Mouse (Mus musculus): ENCODE data around the gene Senp2. TPM values are rescaled to one million over a fixed set of nuclear protein-coding genes. Genes with fewer than 3 reads are reported as not detected.

Senp2 gene
- polyA plus RNA-seq, 1 experiment from 2014 or later = 35.2 TPM

DNA sequence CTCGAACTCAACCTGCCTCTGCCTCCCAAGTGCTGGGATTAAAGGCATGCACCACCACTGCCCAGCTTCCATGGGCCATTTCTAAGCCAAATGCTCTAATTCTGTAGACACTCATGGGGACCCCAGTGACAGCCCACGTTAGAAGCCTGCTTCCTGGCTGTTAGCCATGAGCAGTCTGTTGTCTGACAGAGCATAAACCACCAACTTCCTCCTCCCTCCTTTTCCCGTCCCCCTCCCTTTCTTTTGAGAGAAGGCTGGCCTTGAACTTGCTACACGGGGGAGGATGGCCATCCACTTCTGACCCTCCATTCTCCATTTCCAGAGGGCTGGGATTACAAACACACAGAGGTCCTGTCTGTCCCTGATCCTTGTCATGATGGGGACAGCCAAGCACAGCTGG, 53.0 kb downstream of the Senp2 start:
- peaks cover 12% of the 10 kb centered on the region; the same call in 1 of the 2 replicates for H3K36me3 ChIP-seq

DNA sequence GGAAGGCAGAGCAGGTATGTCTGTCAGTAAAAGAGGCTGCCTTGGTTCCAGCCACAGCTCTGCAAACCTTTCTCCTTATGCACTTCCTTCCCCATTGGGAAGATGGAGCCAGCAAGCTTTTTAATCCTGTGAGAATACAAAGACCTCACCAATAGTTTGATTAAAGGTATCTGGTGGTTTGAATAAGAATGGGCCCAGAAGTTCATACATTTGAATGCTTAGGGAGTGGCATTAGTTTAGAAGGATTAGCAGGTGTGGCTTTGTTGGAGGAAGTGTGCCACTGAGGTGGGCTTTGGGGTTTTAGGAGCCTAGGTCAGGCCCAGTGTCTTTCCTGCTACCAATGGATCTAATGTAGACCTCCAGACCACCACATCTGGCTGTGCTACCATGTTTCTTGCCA, 56.3 kb downstream of the Senp2 start:
- ATAC-seq (ENCODE audit: low read depth) = no peak
- peaks cover 16% of the 10 kb centered on the region; the same call in 1 of the 2 replicates for H3K36me3 ChIP-seq

More for the DNA sequence above, 53.0 kb downstream of the Senp2 start:
- Histone ChIP-seq H3K27me3 (no peaks in the 10 kb centered on the region), H3K9me3 (replicated peaks) (no peaks in the 10 kb centered on the region), H3K9ac (no peak overlapping the region), H3K4me1 (replicated peaks) (peaks cover 12% of the 10 kb centered on the region), H3K4me3 (replicated peaks) (no peak overlapping the region), H3K27ac (no peak overlapping the region), H3K4me2 (no peak overlapping the region)
- ATAC-seq (ENCODE audit: low read depth) (no peak), DNase-seq (no peak)
- WGBS (ENCODE audit: insufficient replicate concordance) = 30% methylated on average over 4 of the region's 4 CpGs

DNA sequence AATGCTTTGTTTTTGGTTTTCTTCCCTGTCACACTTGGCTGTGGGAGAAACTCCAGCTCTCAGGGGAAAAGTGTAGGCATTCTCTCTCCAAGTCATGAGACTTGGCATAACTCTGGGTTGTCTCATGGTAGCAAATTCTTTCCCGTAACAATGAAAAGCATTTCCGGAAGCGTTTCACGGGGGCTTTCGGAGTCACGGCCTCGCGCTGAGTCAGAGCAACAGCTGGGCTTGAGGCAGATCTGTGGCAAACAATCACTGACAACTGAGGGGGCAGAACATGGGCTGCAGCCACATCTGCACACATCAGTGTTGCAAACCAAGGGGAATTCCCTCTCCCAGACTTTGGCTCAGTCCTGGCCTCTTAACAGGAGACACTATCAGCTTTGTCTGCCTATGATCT, 58.1 kb downstream of the Senp2 start:
- 86% methylated on average over 8 of the region's 8 CpGs for WGBS (ENCODE audit: insufficient replicate concordance)
- H3K36me3 ChIP-seq = peaks cover 12% of the 10 kb centered on the region; the same call in 1 of the 2 replicates
- DNase-seq = no peak

More for the DNA sequence above, 56.3 kb downstream of the Senp2 start:
- peaks cover 8% of the 10 kb centered on the region; the same call in 1 of the 2 replicates for H3K4me1 ChIP-seq (replicated peaks)
- no peak overlapping the region for H3K4me3 ChIP-seq (replicated peaks)
- no peak overlapping the region for H3K4me2 ChIP-seq
- H3K27me3 ChIP-seq = no peaks in the 10 kb centered on the region
- H3K9ac ChIP-seq = no peak overlapping the region
- no peak for DNase-seq
- H3K9me3 ChIP-seq (replicated peaks) = no peaks in the 10 kb centered on the region
- H3K27ac ChIP-seq = no peak overlapping the region

DNA sequence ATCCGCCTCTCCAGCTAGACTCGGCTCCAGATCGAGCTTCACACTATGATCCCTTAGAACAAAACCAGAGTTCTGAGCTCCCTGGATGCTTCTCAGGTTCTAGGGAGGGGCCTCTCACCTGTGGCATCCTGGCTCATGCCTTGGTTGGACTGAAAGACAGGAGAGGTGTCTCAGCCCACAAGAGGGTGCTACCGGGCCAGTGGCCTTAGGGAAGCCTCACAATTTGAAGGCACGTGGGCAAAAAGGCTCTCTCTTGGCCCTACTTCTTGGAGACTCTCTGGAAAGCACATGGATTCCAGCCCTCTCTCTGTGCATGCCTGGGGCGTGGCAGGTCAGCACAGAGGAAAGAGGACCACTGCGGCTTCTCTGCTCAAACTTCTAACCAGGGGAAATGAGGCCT, 62.1 kb downstream of the Senp2 start:
- H3K27me3 ChIP-seq = no peaks in the 10 kb centered on the region
- no peak overlapping the region for H3K9ac ChIP-seq
- H3K36me3 ChIP-seq = 0 out of 2 replicates have a peak, but pooled peaks cover 12% of the 10 kb centered on the region
- no peak for DNase-seq
- no peak overlapping the region for H3K4me3 ChIP-seq (replicated peaks)
- no peaks in the 10 kb centered on the region for H3K4me1 ChIP-seq (replicated peaks)
- H3K4me2 ChIP-seq = no peak overlapping the region
- WGBS (ENCODE audit: insufficient replicate concordance) = 72% methylated on average over 7 of the region's 7 CpGs
- no peak overlapping the region for H3K27ac ChIP-seq
- H3K9me3 ChIP-seq (replicated peaks) = no peaks in the 10 kb centered on the region
- ATAC-seq (ENCODE audit: low read depth) = no peak

More for the DNA sequence above, 58.1 kb downstream of the Senp2 start:
- H3K9me3 ChIP-seq (replicated peaks) = no peaks in the 10 kb centered on the region
- H3K27ac ChIP-seq = no peak overlapping the region
- no peak overlapping the region for H3K4me2 ChIP-seq
- ATAC-seq (ENCODE audit: low read depth) = no peak
- H3K27me3 ChIP-seq = no peaks in the 10 kb centered on the region
- H3K4me3 ChIP-seq (replicated peaks) = no peak overlapping the region
- no peak overlapping the region for H3K9ac ChIP-seq
- H3K4me1 ChIP-seq (replicated peaks) = no peaks in the 10 kb centered on the region

DNA sequence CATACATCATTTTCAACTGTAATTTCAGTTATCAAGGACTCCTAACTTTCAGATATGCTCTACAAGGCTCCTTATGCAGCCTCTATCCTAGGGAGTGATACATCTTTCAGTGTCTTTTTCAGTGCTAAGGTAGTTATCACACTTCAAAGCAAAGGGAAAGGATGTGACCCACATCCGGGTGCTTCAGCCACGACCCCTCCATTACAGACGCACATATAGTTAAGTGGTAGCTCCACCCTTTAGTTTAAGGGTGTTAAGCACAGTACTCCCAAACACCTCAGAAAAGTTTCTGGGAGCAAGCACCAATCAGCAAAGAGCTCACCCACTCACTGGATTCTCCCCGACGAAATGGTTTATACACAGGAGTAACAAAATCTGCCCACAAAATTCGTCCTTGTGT, 65.8 kb downstream of the Senp2 start:
- Histone ChIP-seq H3K4me3 (replicated peaks) (no peak overlapping the region), H3K27ac (no peak overlapping the region), H3K4me2 (no peak overlapping the region), H3K36me3 (peaks cover 3% of the 10 kb centered on the region; the same call in 1 of the 2 replicates), H3K9me3 (replicated peaks) (no peaks in the 10 kb centered on the region), H3K9ac (no peak overlapping the region), H3K4me1 (replicated peaks) (no peaks in the 10 kb centered on the region), H3K27me3 (no peaks in the 10 kb centered on the region)
- WGBS (ENCODE audit: insufficient replicate concordance) = 72% methylated on average over 6 of the region's 6 CpGs
- DNase-seq (no peak), ATAC-seq (ENCODE audit: low read depth) (no peak)

DNA sequence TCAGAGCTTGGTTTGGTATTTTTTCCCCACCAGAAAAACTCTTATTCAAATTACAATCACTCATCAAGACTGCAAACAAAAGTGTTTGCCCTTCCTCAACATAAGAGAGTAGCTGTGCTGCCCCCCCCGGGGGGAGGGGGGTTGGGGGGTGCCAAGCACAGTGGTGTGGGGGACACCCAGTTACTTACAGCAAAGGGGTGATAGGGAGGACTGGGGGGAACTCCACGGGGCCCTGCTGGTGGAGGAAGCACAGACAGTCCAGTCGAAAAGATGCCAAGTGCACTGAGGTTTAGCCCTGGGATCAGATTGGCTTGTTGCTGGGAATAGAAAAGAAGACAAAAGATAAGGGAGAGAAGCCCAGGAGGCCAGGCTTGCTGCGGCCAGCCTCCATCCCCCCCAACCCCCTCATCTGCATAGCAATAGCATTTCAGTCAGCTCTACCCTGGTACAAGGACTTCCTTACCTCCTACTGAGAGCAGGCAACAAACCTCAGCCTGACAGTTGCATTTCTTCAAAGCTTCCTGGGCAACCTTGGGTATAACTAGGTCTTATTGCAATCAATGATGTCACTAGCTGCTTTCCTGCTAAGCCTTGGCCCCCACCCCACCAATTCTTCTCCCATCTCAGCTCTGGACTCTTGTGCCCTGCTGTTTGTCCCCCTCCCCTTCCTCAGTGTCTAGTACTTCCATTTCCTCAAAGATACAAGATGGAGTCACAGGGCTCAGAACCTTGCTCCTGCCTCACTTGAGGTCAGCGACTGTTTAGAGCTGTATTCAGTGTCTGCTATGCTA, 66.7 kb downstream of the Senp2 start:
- Histone ChIP-seq H3K27me3 (no peaks in the 10 kb centered on the region), H3K36me3 (peaks cover 3% of the 10 kb centered on the region; the same call in 1 of the 2 replicates), H3K4me2 (no peak overlapping the region), H3K27ac (no peak overlapping the region), H3K9me3 (replicated peaks) (no peaks in the 10 kb centered on the region), H3K4me3 (replicated peaks) (no peak overlapping the region), H3K4me1 (replicated peaks) (no peaks in the 10 kb centered on the region), H3K9ac (no peak overlapping the region)
- DNase-seq = no peak
- 37% methylated on average over 5 of the region's 5 CpGs for WGBS (ENCODE audit: insufficient replicate concordance)
- ATAC-seq (ENCODE audit: low read depth) = no peak

DNA sequence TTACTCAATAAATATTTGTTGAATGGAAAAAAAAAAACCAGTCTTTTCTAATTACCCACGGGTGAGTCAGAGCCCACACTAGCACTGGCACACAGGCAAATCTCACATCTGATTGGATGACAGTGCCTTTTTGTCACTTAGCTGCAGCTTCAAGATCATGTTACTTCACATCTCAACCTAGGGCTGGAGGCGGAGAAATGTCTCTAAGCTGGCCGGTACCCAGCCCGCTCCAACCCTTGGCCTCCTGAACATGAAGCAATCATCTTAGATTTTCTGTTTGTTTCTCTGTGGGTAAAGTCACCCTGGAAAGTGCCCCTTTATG, 67.3 kb downstream of the Senp2 start:
- DNase-seq (no peak), ATAC-seq (ENCODE audit: low read depth) (no peak)
- Histone ChIP-seq H3K9me3 (replicated peaks) (no peaks in the 10 kb centered on the region), H3K27ac (no peak overlapping the region), H3K27me3 (no peaks in the 10 kb centered on the region), H3K9ac (no peak overlapping the region), H3K4me3 (replicated peaks) (no peak overlapping the region), H3K4me2 (no peak overlapping the region), H3K36me3 (peaks cover 3% of the 10 kb centered on the region; the same call in 1 of the 2 replicates), H3K4me1 (replicated peaks) (no peaks in the 10 kb centered on the region)
- 66% methylated on average over 4 of the region's 4 CpGs for WGBS (ENCODE audit: insufficient replicate concordance)

DNA sequence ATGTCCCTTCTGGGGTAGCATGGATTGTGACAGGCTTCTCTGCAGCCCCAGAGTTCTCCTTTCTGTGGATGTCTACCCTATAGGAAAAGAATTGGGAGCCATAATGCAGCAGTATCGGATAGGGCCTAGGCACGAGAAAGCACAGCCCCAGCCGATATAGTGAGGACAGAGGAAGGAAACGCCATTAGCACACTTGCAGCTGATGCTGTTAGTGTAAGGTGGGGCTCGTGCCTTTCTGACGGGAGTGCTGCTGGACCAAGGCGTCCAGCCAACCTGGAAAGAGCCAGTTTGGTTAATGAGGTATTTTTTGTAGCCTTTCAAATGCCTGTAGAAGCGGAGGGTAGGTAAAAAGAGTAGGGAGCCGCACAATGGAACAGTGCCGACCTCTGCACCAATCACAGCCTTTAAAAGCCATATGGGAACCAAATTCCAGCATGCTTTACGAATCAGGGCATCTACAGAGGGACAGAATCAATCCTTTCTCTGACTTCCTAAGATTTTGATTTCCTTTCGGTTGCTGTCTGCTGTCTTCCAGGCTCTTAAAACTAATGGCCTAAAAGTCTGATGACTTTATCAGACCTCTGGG, 70.9 kb downstream of the Senp2 start:
- H3K9ac ChIP-seq = no peak overlapping the region
- H3K4me3 ChIP-seq (replicated peaks) = no peak overlapping the region
- peaks cover 3% of the 10 kb centered on the region; the same call in 1 of the 2 replicates for H3K36me3 ChIP-seq
- H3K4me2 ChIP-seq = no peak overlapping the region
- DNase-seq (no peak), ATAC-seq (ENCODE audit: low read depth) (no peak)
- no peaks in the 10 kb centered on the region for H3K27me3 ChIP-seq
- no peak overlapping the region for H3K27ac ChIP-seq
- no peaks in the 10 kb centered on the region for H3K4me1 ChIP-seq (replicated peaks)
- no peaks in the 10 kb centered on the region for H3K9me3 ChIP-seq (replicated peaks)
- WGBS (ENCODE audit: insufficient replicate concordance) = 75% methylated on average over 12 of the region's 12 CpGs

DNA sequence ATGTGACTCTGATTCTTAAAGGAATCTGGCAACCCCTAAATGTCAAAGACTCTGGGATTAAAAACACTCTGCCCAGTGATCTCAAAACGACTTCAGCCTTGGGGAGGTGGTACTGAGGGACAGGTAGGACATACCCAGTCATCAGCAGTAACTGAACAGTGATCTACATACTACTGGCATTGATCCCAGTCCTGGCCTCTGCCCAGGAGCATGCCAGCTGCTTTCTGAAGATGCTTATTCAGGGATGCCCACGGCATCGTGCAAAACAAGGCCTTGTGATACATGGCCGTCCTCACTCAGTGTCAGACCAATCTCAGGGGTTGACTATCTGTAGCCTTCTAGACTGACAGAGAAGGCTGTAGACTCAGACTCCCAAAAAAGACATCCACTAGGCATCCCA, 76.1 kb downstream of the Senp2 start:
- Histone ChIP-seq H3K9me3 (replicated peaks) (no peaks in the 10 kb centered on the region), H3K27me3 (no peaks in the 10 kb centered on the region), H3K4me3 (replicated peaks) (no peak overlapping the region), H3K4me2 (no peak overlapping the region), H3K36me3 (no peaks in the 10 kb centered on the region), H3K27ac (no peak overlapping the region), H3K4me1 (replicated peaks) (no peaks in the 10 kb centered on the region), H3K9ac (no peak overlapping the region)
- 67% methylated on average over 4 of the region's 4 CpGs for WGBS (ENCODE audit: insufficient replicate concordance)
- ATAC-seq (ENCODE audit: low read depth) = no peak
- DNase-seq = no peak

DNA sequence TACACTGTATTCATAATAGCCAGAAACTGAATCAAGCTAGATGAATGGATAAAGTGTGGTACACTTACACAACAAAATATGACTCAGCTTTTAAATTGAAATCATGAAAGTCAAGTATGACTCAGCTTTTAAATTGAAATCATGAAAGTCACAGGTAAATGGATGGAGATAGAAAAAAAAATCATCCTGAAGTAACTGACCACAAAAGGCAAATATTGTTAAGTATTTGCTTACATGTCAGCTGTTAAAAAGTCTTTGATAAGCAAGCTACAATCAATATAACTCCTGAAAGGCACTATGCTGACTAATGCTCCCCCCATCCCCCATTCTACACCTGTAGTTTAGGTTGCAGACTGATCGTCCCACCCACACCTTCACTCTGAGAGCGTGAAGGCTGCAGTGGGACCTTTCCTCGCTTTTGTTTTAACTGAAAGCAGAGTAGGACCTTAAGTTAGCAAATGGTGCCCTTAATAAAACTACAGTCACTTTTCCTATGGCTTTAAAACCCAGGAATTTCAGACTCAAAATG, 82.0 kb downstream of the Senp2 start:
- H3K27ac ChIP-seq = no peak overlapping the region
- H3K4me2 ChIP-seq = no peak overlapping the region
- no peak for DNase-seq
- H3K4me1 ChIP-seq (replicated peaks) = 0 out of 2 replicates have a peak, but pooled peaks cover 2% of the 10 kb centered on the region
- H3K9ac ChIP-seq = no peak overlapping the region
- no peaks in the 10 kb centered on the region for H3K27me3 ChIP-seq
- no peaks in the 10 kb centered on the region for H3K9me3 ChIP-seq (replicated peaks)
- no peaks in the 10 kb centered on the region for H3K36me3 ChIP-seq
- 65% methylated on average over 3 of the region's 3 CpGs for WGBS (ENCODE audit: insufficient replicate concordance)
- no peak for ATAC-seq (ENCODE audit: low read depth)
- H3K4me3 ChIP-seq (replicated peaks) = no peak overlapping the region

DNA sequence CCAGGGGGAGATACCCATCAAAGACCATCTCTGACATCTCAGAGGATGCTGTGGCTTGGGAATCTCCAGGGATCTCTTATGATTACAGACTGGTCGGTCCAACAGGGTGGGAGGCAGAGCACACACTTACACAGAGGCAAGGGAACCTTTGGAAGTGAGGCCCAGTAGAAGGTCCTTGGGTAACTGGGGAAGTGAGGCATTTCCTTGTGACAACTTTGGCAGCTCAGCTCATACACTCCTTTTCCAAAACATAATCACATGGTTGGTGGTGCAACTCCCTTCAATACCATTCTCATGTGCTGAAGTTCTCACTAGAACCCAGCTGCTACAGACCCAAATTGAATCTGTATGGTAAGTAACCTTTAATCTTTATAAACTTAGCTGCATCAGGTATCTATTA, 86.5 kb downstream of the Senp2 start:
- DNase-seq (no peak), ATAC-seq (ENCODE audit: low read depth) (no peak)
- H3K9me3 ChIP-seq (replicated peaks) = no peaks in the 10 kb centered on the region
- H3K4me3 ChIP-seq (replicated peaks) = no peak overlapping the region
- WGBS (ENCODE audit: insufficient replicate concordance) = 42% methylated on average over 1 of the region's 1 CpGs
- H3K9ac ChIP-seq = no peak overlapping the region
- H3K4me1 ChIP-seq (replicated peaks) = peaks cover 2% of the 10 kb centered on the region; the same call in 1 of the 2 replicates
- no peaks in the 10 kb centered on the region for H3K36me3 ChIP-seq
- H3K4me2 ChIP-seq = no peak overlapping the region
- H3K27ac ChIP-seq = no peak overlapping the region
- H3K27me3 ChIP-seq = no peaks in the 10 kb centered on the region
